Mouse (Mus musculus) CH12.LX (cell line): ENCODE results near the gene Oit1. TPM values are rescaled to one million over a fixed set of nuclear protein-coding genes. Genes with fewer than 3 reads are reported as not detected.

Experiments used
- DNase-seq: peaks from one replicate; pipeline ENCODE4 v3.0.0-alpha.2; 2013; ENCODE audit errors: extremely low read depth
- H3K27ac ChIP-seq: 2 replicates; pipeline ENCODE4 v1.5.1; 2012; ENCODE audit warnings: low read depth, mild to moderate bottlenecking, control low read depth, moderate library complexity; ENCODE audit not compliant: insufficient read depth
- H3K27me3 ChIP-seq: replicated peaks from 2 replicates; pipeline ENCODE3; 2012; ENCODE audit warnings: inconsistent platforms
- H3K36me3 ChIP-seq, 2 experiments: replicated peaks in 1 of 2; 2 replicates each; pipeline versions ENCODE3 to v1.6.1; 2012; ENCODE audit warnings: inconsistent platforms in 1 of 2, low read length in 1 of 2, mild to moderate bottlenecking in 1 of 2, mixed read lengths in 1 of 2, moderate library complexity in 1 of 2; ENCODE audit not compliant: control insufficient read depth in 1 of 2, insufficient read depth in 1 of 2
- H3K4me1 ChIP-seq, 2 experiments: 2 replicates each; pipeline ENCODE4 v1.6.1; 2012; ENCODE audit warnings: inconsistent platforms in 1 of 2, moderate library complexity in 1 of 2; ENCODE audit not compliant: insufficient read depth in 2 of 2, control insufficient read depth in 1 of 2
- H3K4me2 ChIP-seq: 2 replicates; pipeline ENCODE4 v1.6.1; 2012; ENCODE audit warnings: low read depth, mild to moderate bottlenecking, control low read depth; ENCODE audit not compliant: poor library complexity, insufficient read depth, severe bottlenecking
- H3K4me3 ChIP-seq, 3 experiments: fragments of 150-350 bp in 1 of 3; sonication (generic) in 1 of 3; replicated peaks in 1 of 3; 2 replicates each; pipeline versions ENCODE3 to v1.5.1; 2011 to 2012; ENCODE audit warnings: low read depth in 2 of 3, low read length in 2 of 3, mild to moderate bottlenecking in 2 of 3, moderate library complexity in 2 of 3, control low read depth in 1 of 3, improper control_type of control experiment in 1 of 3, inconsistent platforms in 1 of 3, mixed read lengths in 1 of 3; ENCODE audit not compliant: poor library complexity in 1 of 3
- H3K79me2 ChIP-seq: replicated peaks from 2 replicates; pipeline ENCODE4 v1.6.1; 2012; ENCODE audit warnings: mild to moderate bottlenecking, moderate library complexity; ENCODE audit not compliant: control insufficient read depth, poor library complexity, insufficient read depth, severe bottlenecking; ENCODE audit errors: extremely low read depth
- H3K9ac ChIP-seq: 2 replicates; pipeline ENCODE4 v1.6.1; 2012; ENCODE audit warnings: low read depth, mild to moderate bottlenecking, control low read depth, moderate library complexity; ENCODE audit not compliant: insufficient read depth
- H3K9me3 ChIP-seq: replicated peaks from 2 replicates; pipeline ENCODE3; 2012; ENCODE audit warnings: low read length, inconsistent platforms, mixed read lengths
- BHLHE40 ChIP-seq: IDR thresholded peaks from 2 replicates; pipeline ENCODE4 v1.6.1; 2011; ENCODE audit warnings: mild to moderate bottlenecking, low read depth, low read length, improper control_type of control experiment
- CHD1 ChIP-seq: IDR thresholded peaks from 2 replicates; pipeline ENCODE4 v1.6.1; 2012; ENCODE audit warnings: low read depth, low read length, improper control_type of control experiment, inconsistent platforms
- CTCF ChIP-seq, 2 experiments: IDR thresholded peaks in 1 of 2; conservative IDR thresholded peaks in 1 of 2; 2 replicates each; pipeline ENCODE4 v1.5.1; 2011 to 2012; ENCODE audit warnings: low read depth in 2 of 2, low read length in 2 of 2, improper control_type of control experiment in 1 of 2, inconsistent platforms in 1 of 2, mild to moderate bottlenecking in 1 of 2, moderate library complexity in 1 of 2
- ELF1 ChIP-seq: IDR thresholded peaks from 2 replicates; pipeline ENCODE4 v1.6.1; 2014; ENCODE audit warnings: low read depth, mild to moderate bottlenecking, inconsistent platforms, low read length, improper control_type of control experiment
- EP300 ChIP-seq: IDR thresholded peaks from 2 replicates; pipeline ENCODE4 v1.6.1; 2011; ENCODE audit warnings: low read length, improper control_type of control experiment
- ETS1 ChIP-seq: conservative IDR thresholded peaks from 2 replicates; pipeline ENCODE4 v1.6.1; 2012; ENCODE audit warnings: low read depth, mild to moderate bottlenecking, inconsistent platforms, low read length, improper control_type of control experiment, moderate library complexity
- GABPA ChIP-seq: IDR thresholded peaks from 2 replicates; pipeline ENCODE4 v1.6.1; 2012; ENCODE audit warnings: low read depth, low read length, improper control_type of control experiment, inconsistent platforms; ENCODE audit not compliant: insufficient replicate concordance
- JUND ChIP-seq: conservative IDR thresholded peaks from 2 replicates; pipeline ENCODE4 v1.6.1; 2011; ENCODE audit warnings: low read depth, low read length, improper control_type of control experiment
- KAT2A ChIP-seq: IDR thresholded peaks from 2 replicates; pipeline ENCODE4 v1.6.1; 2012; ENCODE audit warnings: low read length, improper control_type of control experiment, inconsistent platforms; ENCODE audit not compliant: insufficient replicate concordance
- MAFK ChIP-seq: IDR thresholded peaks from 2 replicates; pipeline ENCODE4 v1.6.1; 2011; ENCODE audit warnings: low read length, improper control_type of control experiment; ENCODE audit not compliant: insufficient replicate concordance
- MAX ChIP-seq: IDR thresholded peaks from 2 replicates; pipeline ENCODE4 v1.6.1; 2011; ENCODE audit warnings: low read length, improper control_type of control experiment
- MAZ ChIP-seq: IDR thresholded peaks from 2 replicates; pipeline ENCODE4 v1.6.1; 2012; ENCODE audit warnings: low read depth, mild to moderate bottlenecking, inconsistent platforms, low read length, improper control_type of control experiment, moderate library complexity
- MEF2A ChIP-seq: IDR thresholded peaks from 2 replicates; pipeline ENCODE4 v1.6.1; 2014; ENCODE audit warnings: low read depth, mild to moderate bottlenecking, inconsistent platforms, low read length, improper control_type of control experiment, borderline replicate concordance
- MXI1 ChIP-seq: IDR thresholded peaks from 2 replicates; pipeline ENCODE4 v1.6.1; 2011; ENCODE audit warnings: mild to moderate bottlenecking, low read depth, low read length, improper control_type of control experiment
- MYC ChIP-seq: IDR thresholded peaks from 2 replicates; pipeline ENCODE4 v1.6.1; 2011; ENCODE audit warnings: low read depth, mild to moderate bottlenecking, improper control_type of control experiment, low read length
- NELFE ChIP-seq: IDR thresholded peaks from 2 replicates; pipeline ENCODE4 v1.6.1; 2011; ENCODE audit warnings: low read depth, low read length, improper control_type of control experiment
- NRF1 ChIP-seq: IDR thresholded peaks from 2 replicates; pipeline ENCODE4 v1.6.1; 2014; ENCODE audit warnings: low read depth, mild to moderate bottlenecking, inconsistent platforms, low read length, improper control_type of control experiment, moderate library complexity
- POLR2AphosphoS2 ChIP-seq: IDR thresholded peaks from 2 replicates; pipeline ENCODE4 v1.6.1; 2011; ENCODE audit warnings: low read depth, low read length, improper control_type of control experiment
- RAD21 ChIP-seq: IDR thresholded peaks from 2 replicates; pipeline ENCODE4 v1.6.1; 2011; ENCODE audit warnings: low read depth, mild to moderate bottlenecking, low read length, improper control_type of control experiment, moderate library complexity
- SMC3 ChIP-seq: IDR thresholded peaks from 2 replicates; pipeline ENCODE4 v1.6.1; 2011; ENCODE audit warnings: low read depth, low read length, improper control_type of control experiment
- TBP ChIP-seq: conservative IDR thresholded peaks from 2 replicates; pipeline ENCODE4 v1.6.1; 2011; ENCODE audit warnings: low read depth, low read length, improper control_type of control experiment
- TCF12 ChIP-seq: IDR thresholded peaks from 2 replicates; pipeline ENCODE4 v1.6.1; 2014; ENCODE audit warnings: low read depth, mild to moderate bottlenecking, inconsistent platforms, low read length, improper control_type of control experiment
- USF1 ChIP-seq: IDR thresholded peaks from 2 replicates; pipeline ENCODE4 v1.6.1; 2014; ENCODE audit warnings: low read depth, mild to moderate bottlenecking, inconsistent platforms, low read length, improper control_type of control experiment
- USF2 ChIP-seq: conservative IDR thresholded peaks from 2 replicates; pipeline ENCODE4 v1.6.1; 2011; ENCODE audit warnings: low read depth, low read length, improper control_type of control experiment
- ZC3H11A ChIP-seq: IDR thresholded peaks from 2 replicates; pipeline ENCODE4 v1.6.1; 2012; ENCODE audit warnings: low read depth, mild to moderate bottlenecking, inconsistent platforms, low read length, improper control_type of control experiment
- ZMIZ1 ChIP-seq: IDR thresholded peaks from 2 replicates; pipeline ENCODE4 v1.6.1; 2012; ENCODE audit warnings: low read depth, mild to moderate bottlenecking, inconsistent platforms, low read length, improper control_type of control experiment
- dilution Hi-C: fragments of 300-500 bp; cut with MboI; formaldehyde crosslinking; loops from 2 replicates; pipeline ENCODE4 v1.14.3; 2020; ENCODE audit warnings: low sequenced_read_pairs; ENCODE audit not compliant: extremely low pct_unique_long_range_greater_than_20kb, extremely low pct_ligation_motif_present
- in situ Hi-C: fragments of 300-500 bp; cut with MboI; formaldehyde crosslinking; loops from 3 replicates; pipeline ENCODE4 v1.14.3; 2019; ENCODE audit warnings: low sequenced_read_pairs, low pct_ligation_motif_present, low pct_unique_long_range_greater_than_20kb, mixed read lengths
- polyA plus RNA-seq: library from polyadenylated mRNA; unstranded; fragments of >175 nt; gene quantifications from 2 replicates; pipeline ENCODE4 v1.2.1, GENCODE M21; 2012; ENCODE audit warnings: low read depth; ENCODE audit not compliant: insufficient read length
- total RNA-seq, 2 experiments: library from RNA; depleted of rRNA; stranded (reverse); fragments of 300-350 nt in 1 of 2; fragments of >200 nt in 1 of 2; gene quantifications; 2 replicates each; pipeline ENCODE4 v1.2.3; 2012 to 2014

Oit1 gene
- total and polyA plus RNA-seq, 3 experiments = not detected

DNA sequence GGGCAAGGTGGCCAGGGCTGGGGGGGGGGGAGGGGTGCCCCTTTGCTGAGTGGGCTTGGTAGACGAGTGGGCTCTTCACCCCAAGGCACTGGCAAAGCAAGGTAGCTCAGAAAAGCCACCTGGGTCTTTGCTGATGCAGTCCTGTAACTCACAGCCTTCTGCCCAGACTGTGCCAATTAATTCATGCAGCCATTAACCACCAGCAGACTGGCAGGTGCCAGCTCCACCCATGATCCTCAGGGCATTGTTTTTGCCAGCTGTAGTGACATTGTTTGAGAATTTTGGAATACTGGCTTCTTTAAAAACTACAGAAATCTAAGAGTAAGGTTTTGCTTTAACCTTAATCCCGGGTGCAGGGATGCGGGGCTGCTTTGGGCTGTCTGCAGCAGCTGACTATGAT lies 58.0 kb downstream of the Oit1 start:
- in situ Hi-C loops = loop anchor here (25.0 kb wide), 1 partner anchor 508 kb away; the partner anchor contains the start of gene Flnb
- H3K79me2 ChIP-seq = no peaks in the 10 kb centered on the region
- no peak overlapping the region for H3K4me3 ChIP-seq
- H3K9ac ChIP-seq = no peak overlapping the region
- H3K4me2 ChIP-seq = no peak overlapping the region
- dilution Hi-C loops = no loop called here
- H3K4me1 ChIP-seq = no peaks in the 10 kb centered on the region
- no peak for DNase-seq
- no peaks in the 10 kb centered on the region for H3K9me3 ChIP-seq
- H3K27me3 ChIP-seq = no peaks in the 10 kb centered on the region
- TF ChIP-seq GABPA (no peak), MAZ (no peak), MXI1 (no peak), MAFK (no peak), USF1 (no peak), SMC3 (no peak), MEF2A (no peak), RAD21 (no peak), TCF12 (no peak), CHD1 (no peak), MAX (no peak), TBP (no peak), BHLHE40 (no peak), POLR2AphosphoS2 (no peak), CTCF (conservative IDR thresholded peaks at IDR 0.05 in 1 of 2, IDR thresholded peaks at IDR 0.05 in 1 of 2; ENCODE audit: low read depth in 2 of 2, low read length in 2 of 2) (no peak), KAT2A (no peak), NRF1 (no peak), ELF1 (no peak)
- no peak overlapping the region for H3K27ac ChIP-seq
- H3K36me3 ChIP-seq = no peaks in the 10 kb centered on the region

DNA sequence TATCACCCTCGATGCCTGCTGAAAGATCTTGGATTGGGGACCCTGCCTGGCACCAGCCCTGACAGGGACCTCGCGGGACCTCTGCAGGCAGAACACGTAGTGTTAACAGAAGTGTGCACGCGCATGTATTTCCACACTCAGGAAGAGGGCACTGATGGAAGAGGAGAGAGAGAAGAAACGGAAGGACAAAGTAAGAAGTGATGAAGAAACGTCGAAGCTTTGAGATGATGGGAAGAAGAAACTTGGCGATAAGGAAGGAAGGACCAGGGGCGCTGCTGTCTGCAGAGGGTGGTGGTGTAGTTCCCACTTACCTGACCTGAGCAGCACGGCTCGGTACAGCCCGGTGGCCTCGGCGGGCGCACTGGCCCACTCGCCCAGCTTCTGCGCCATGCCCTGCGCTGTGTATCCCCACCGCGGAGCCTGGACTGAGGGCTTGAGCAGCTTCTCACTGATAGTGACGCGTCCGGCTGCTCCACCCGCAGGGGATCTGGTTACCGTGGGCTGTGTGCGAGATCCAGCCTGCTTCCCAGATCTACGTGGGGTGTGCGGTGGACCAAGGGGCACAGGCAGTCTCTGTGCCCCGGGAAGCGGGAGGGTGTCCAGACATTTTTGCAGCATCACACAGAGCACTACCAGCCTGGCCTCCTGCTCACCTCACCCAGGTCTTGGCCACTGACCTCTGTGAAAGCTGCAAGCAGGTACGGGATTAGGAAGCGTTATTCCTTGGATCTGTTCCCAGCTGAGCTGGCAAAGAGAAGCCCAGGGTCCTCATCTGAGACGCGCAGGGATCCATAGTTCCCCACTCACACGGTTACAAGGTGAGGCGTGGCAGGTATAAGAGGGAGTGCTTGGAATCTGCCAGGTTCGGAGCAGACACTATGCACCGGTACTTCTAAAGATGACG lies 61.1 kb downstream of the Oit1 start, which contains the start of gene Fam107a:
Fam107a (minus strand) TSS at position 830 of the 904 bp plus-strand sequence.
- dilution Hi-C loops = no loop called here
- no peaks in the 10 kb centered on the region for H3K9me3 ChIP-seq
- no peak within 1 kb of the TSS for H3K4me3 ChIP-seq
- in situ Hi-C loops = loop anchor here (10.0 to 25.0 kb wide), 2 partner anchors 223 to 505 kb away; partner anchors contain the start of genes Flnb and Pxk
- H3K27me3 ChIP-seq = no peaks in the 10 kb centered on the region
- DNase-seq = no peak
- TF ChIP-seq RAD21 (no peak), CTCF (conservative IDR thresholded peaks at IDR 0.05 in 1 of 2, IDR thresholded peaks at IDR 0.05 in 1 of 2; ENCODE audit: low read depth in 2 of 2, low read length in 2 of 2) (no peak), MYC (no peak), POLR2AphosphoS2 (no peak), EP300 (no peak), ZC3H11A (no peak), NRF1 (no peak), USF1 (no peak), MAZ (no peak), NELFE (no peak), ZMIZ1 (no peak), ETS1 (no peak), MAX (no peak), MXI1 (no peak), USF2 (no peak), JUND (no peak)
- no peaks in the 10 kb centered on the region for H3K79me2 ChIP-seq
- no peak within 1 kb of the TSS for H3K9ac ChIP-seq
- peaks cover 0 to 4% of the 10 kb centered on the region in 2 experiments; a peak in 1 of 4 replicates for H3K4me1 ChIP-seq
- no peak within 1 kb of the TSS for H3K4me2 ChIP-seq
- H3K27ac ChIP-seq = no peak within 1 kb of the TSS
- H3K36me3 ChIP-seq = no peaks in the 10 kb centered on the region
